Mouse (Mus musculus): ENCODE measurements around the gene Tcf7. TPM values are rescaled to one million over a fixed set of nuclear protein-coding genes. Genes with fewer than 3 reads are reported as not detected.

Gene Tcf7
- total RNA-seq (2023) = 1 to 10 TPM in 1 of 2 experiments, under 1 TPM in 1; 0.75 to 1.1 TPM

DNA sequence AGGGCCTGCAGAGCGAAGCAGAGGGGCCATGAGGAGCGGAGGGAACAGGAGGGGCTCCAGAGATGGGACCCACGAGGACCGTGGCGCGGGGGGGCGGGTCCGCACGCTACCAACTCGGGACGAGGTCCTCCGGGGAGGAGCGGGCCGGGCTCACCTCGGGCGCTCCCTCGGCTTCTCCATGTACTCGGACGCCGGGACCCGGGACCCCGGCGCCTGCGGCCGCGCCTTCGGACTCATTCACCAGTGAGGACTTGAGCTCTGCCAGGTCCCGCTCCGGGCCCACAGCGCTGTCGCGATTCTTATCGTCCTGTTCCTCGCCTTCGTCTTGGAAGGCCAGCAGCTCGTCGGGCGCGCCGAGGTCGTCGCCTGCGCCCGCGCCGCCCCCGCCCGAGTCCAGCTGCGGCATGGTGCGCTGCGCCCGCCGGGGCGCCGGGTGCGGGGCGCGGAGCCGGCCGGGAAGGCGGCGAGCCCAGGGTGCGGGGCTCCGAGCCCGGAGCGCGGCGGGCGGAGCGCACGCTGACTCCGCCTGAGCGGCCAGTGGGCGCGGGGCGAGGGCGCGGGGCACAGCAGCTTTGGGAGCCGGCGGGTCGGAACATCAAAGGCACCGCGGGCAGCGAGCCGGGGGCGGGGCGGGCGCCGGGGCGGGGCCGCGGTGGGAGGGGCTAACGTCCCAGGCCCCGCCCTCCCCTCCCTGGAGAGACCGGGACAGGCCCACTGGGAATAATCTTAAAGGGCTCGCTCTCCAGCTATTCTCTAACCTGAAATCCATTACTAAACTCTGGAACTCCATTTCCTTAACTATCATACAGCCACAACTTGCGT is at the start of gene Tcf7:
Gene Tcf7, minus strand, starts transcription at position 241 of the 822 bp plus-strand sequence.

DNA sequence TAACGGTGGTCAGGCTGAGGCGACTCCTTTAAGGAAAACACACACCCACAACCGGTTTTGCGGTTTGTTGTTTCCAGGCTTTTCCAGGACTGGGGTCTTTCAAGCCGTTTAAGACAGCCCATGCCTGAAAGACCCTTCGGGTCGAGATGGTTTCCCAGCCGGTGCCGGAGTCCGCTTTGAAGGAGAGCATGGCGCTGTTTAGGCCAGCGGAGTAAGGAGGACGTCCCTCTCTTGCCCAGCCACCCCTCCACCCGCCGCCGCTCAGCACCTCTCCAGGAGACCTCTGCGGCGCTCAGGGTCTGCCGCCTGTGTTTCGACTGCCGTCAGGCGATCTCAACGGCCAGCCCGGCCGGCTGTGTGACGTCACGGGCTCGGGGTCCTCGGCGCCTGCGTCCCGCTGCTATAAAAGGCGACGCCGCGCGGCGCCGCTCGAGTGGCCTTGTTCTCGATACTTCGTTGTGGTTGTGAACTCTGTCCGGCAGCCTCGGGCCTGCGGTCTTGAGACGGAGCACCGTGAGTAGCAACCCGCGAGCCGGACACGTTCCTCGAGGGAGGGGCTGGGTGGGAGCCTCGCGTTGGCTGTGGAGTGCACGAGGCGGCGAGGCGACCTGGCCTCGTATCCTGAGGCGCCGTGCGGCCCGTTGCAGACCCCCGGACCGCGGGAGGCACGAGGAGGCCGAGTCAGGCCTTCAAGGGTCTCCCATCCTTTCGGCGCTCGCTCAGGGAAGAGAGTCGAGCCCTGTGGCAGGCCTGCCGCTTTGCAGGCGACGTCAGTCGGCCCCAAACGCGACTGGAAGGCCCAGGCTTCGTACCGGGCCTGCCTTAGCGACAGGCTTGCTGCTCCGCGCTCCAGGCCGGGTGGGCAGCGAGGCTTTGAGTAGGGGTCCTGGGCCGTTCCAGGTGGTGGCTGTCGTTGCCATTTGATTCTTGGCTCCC is 50.9 kb downstream of the Tcf7 start, which contains the start of gene Skp1a:
Gene Skp1a, plus strand, starts transcription at position 390 of the 936 bp plus-strand sequence.

DNA sequence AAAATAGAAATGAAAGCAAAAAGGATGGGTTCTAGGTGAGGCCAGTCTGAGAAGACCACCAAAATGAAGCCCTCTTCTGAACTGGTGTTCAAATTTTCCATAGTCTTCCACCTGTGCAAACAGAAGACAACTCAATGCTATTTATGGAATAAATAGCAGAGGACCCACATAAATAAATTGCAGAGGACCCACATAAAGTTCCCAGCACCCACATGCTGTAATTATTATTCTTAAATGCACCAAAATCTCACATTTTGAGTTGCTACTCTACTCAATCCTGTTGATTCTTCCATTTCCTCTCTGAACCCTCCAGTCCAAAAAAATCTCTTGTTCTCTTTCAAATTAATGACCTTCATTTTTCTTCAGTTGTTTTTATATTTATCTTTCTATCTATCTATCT is 68.9 kb downstream of the Tcf7 start, which contains the start of gene Olfr1371:
Gene Olfr1371, minus strand, starts transcription at position 101 of the 400 bp plus-strand sequence.

Other genes with a start within 250 kb of the Tcf7 start
- gene Ppp2ca, start 184.3 kb downstream of the Tcf7 start, total RNA-seq (2023) = 10 to 100 TPM; 61.3 to 78.7 TPM
- not detected for gene Olfr1373, start 137.5 kb downstream of the Tcf7 start, total RNA-seq (2023)
- gene Olfr1371, start 69.0 kb downstream of the Tcf7 start, total RNA-seq (2023) = not detected
- 10 to 100 TPM; 72.6 to 85.0 TPM for gene Skp1a, start 51.0 kb downstream of the Tcf7 start, total RNA-seq (2023)
- gene Vdac1, start 77.8 kb upstream of the Tcf7 start, total RNA-seq (2023) = 10 to 100 TPM; 78.8 to 79.9 TPM
- 100 to 1,000 TPM; 101 to 105 TPM for gene 9530068E07Rik, start 113.4 kb upstream of the Tcf7 start, total RNA-seq (2023)